Mouse (Mus musculus) gastrocnemius, postnatal 4 days (tissue): ENCODE measurements around the gene Ctrl. TPM values are rescaled to one million over a fixed set of nuclear protein-coding genes. Genes with fewer than 3 reads are reported as not detected.
"Not testable (repeated sequence)": the region's sequence is repeated elsewhere in the genome, so short reads cannot be mapped to it uniquely, and the experiment has no call there.

Experiments
- DNase-seq, 2 experiments: peaks; one replicate each; pipeline ENCODE4 v3.0.0; 2021 to 2022; ENCODE audit warnings: low spot score in 2 of 2, mixed read lengths in 2 of 2
- long read RNA-seq, 2 experiments: library from polyadenylated mRNA; stranded (forward); transcript quantifications; one replicate each; pipeline ENCODE4 v2.0.0; 2021
- total RNA-seq, 2 experiments: library from RNA; stranded (reverse); gene quantifications; 2 replicates each; pipeline ENCODE4 v1.2.3; 2021

Ctrl gene
- total RNA-seq, result under 1 TPM in 1 of 2 experiments, not detected in 1; 0.44 TPM
- long read RNA-seq, experiment 1, result 0 reads
- long read RNA-seq, experiment 2, result 0 reads

GRCm38 (mm10) chr8:105933762-105934161 lies at the start of gene Ctrl:
TSS of gene Ctrl (minus strand) at chr8:105933862.
- no peak for DNase-seq

GRCm38 (mm10) chr8:105983406-105983805 lies 49.7 kb upstream of the Ctrl start:
- DNase-seq, result not testable (repeated sequence)

GRCm38 (mm10) chr8:105981146-105981545 lies 47.5 kb upstream of the Ctrl start:
- no peak for DNase-seq

GRCm38 (mm10) chr8:105979325-105979724 lies 45.7 kb upstream of the Ctrl start, which contains the start of gene Dpep3:
TSS of gene Dpep3 (minus strand) at chr8:105979429.
- DNase-seq, result no peak

GRCm38 (mm10) chr8:105975363-105975762 lies 41.7 kb upstream of the Ctrl start:
- no peak for DNase-seq

GRCm38 (mm10) chr8:105971019-105971720 lies 37.5 kb upstream of the Ctrl start:
- no peak for DNase-seq

GRCm38 (mm10) chr8:105969367-105969766 lies 35.7 kb upstream of the Ctrl start:
- no peak for DNase-seq

GRCm38 (mm10) chr8:105966692-105967311 lies 33.1 kb upstream of the Ctrl start:
- DNase-seq, result peak in 1 of 2 experiments; percentile 61

- peak; percentile 87 to 88 for DNase-seq
Observed at GRCm38 (mm10) chr8:105965905-105966341, 32.3 kb upstream of the Ctrl start, which contains the start of gene Slc12a4. TSS of gene Slc12a4 (minus strand) at chr8:105966097.

- DNase-seq, result peak; percentile 45 to 72
Observed at GRCm38 (mm10) chr8:105965266-105965904, 31.7 kb upstream of the Ctrl start.

GRCm38 (mm10) chr8:105964506-105965265 lies 31.0 kb upstream of the Ctrl start:
- DNase-seq, result no peak

- DNase-seq, result no peak
Observed at GRCm38 (mm10) chr8:105961536-105961935, 27.9 kb upstream of the Ctrl start.

GRCm38 (mm10) chr8:105961101-105961500 lies 27.4 kb upstream of the Ctrl start:
- no peak for DNase-seq

- no peak for DNase-seq
Observed at GRCm38 (mm10) chr8:105959350-105959749, 25.7 kb upstream of the Ctrl start.

- no peak for DNase-seq
Observed at GRCm38 (mm10) chr8:105957813-105958212, 24.2 kb upstream of the Ctrl start.

- DNase-seq, result no peak
Observed at GRCm38 (mm10) chr8:105956556-105956955, 22.9 kb upstream of the Ctrl start.

- DNase-seq, result peak in 1 of 2 experiments; percentile 70
Observed at GRCm38 (mm10) chr8:105951057-105951659, 17.5 kb upstream of the Ctrl start.

GRCm38 (mm10) chr8:105949350-105949749 lies 15.7 kb upstream of the Ctrl start:
- DNase-seq, result peak in 1 of 2 experiments; percentile 71

GRCm38 (mm10) chr8:105943321-105943739 lies 9.7 kb upstream of the Ctrl start, which contains the start of gene Lcat:
TSS of gene Lcat (minus strand) at chr8:105943382.
- no peak for DNase-seq

- no peak for DNase-seq
Observed at GRCm38 (mm10) chr8:105942542-105942941, 8.9 kb upstream of the Ctrl start.

- DNase-seq, result no peak
Observed at GRCm38 (mm10) chr8:105942026-105942425, 8.4 kb upstream of the Ctrl start.
